Mouse (Mus musculus) gastrocnemius, postnatal 25 days (tissue): Measurements from ENCODE around the gene Hmox2. TPM values are rescaled to one million over a fixed set of nuclear protein-coding genes. Genes with fewer than 3 reads are reported as not detected.
"Not testable (repeated sequence)": the region's sequence is repeated elsewhere in the genome, so short reads cannot be mapped to it uniquely, and the experiment has no call there.

ENCODE experiments used
- DNase-seq: peaks from one replicate; pipeline ENCODE4 v3.0.0; 2022
- long read RNA-seq, 2 experiments: library from polyadenylated mRNA; stranded (forward); transcript quantifications; one replicate each; pipeline ENCODE4 v2.0.0; 2021
- total RNA-seq, 2 experiments: library from RNA; stranded (reverse); gene quantifications; 1 replicate in 1 of 2; 2 replicates in 1 of 2; pipeline ENCODE4 v1.2.3; 2021

Hmox2 gene
- 10 to 100 TPM; 31.3 to 34.5 TPM for total RNA-seq
- long read RNA-seq, experiment 1, transcript Hmox2-201 (6 exons, 1,730 nt): major isoform, 48 of 78 reads
- long read RNA-seq, experiment 1, partial matches to known transcripts: 24 of 78 reads
- long read RNA-seq, experiment 1, other reads (novel, unspliced or antisense): 6 of 78 reads
- long read RNA-seq, experiment 2, transcript Hmox2-201 (6 exons, 1,730 nt): major isoform, 56 of 83 reads
- long read RNA-seq, experiment 2, partial matches to known transcripts: 23 of 83 reads
- long read RNA-seq, experiment 2, other reads (novel, unspliced or antisense): 4 of 83 reads

- DNase-seq: peak; percentile 93
Observed at GRCm38 (mm10) chr16:4725780-4726527, at the start of gene Hmox2. Hmox2 (plus strand) TSS chr16:4726361.

- no peak for DNase-seq
Observed at GRCm38 (mm10) chr16:4676836-4677235, 49.3 kb upstream of the Hmox2 start.

DNA sequence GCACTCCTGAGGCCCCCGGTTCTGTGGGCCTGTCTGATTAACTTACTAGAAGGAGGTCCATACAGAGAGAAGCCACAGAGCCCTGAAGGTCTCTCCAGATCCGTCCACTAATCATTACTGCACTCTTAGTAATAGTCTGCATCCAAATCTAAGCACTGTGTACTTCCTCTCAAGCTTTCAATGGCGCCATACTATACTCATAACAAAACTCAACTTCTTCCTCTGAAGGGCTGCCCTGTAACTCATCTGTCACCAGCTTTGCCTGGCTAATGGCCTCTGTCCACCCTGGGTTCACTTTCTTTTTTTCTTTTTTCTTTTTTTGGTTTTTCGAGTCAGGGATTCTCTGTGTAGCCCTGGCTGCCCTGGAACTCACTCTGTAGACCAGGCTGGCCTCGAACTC lies 48.1 kb upstream of the Hmox2 start:
- DNase-seq: no peak

GRCm38 (mm10) chr16:4679121-4680018 lies 46.8 kb upstream of the Hmox2 start, which contains the start of gene Coro7:
Coro7 (minus strand) TSS chr16:4679777.
- DNase-seq: peak; percentile 93

- DNase-seq: not testable (repeated sequence)
Observed at GRCm38 (mm10) chr16:4680922-4681455, 45.2 kb upstream of the Hmox2 start.

GRCm38 (mm10) chr16:4682628-4683179 lies 43.5 kb upstream of the Hmox2 start:
- DNase-seq: no peak

GRCm38 (mm10) chr16:4683193-4683580 lies 43.0 kb upstream of the Hmox2 start:
- no peak for DNase-seq

DNA sequence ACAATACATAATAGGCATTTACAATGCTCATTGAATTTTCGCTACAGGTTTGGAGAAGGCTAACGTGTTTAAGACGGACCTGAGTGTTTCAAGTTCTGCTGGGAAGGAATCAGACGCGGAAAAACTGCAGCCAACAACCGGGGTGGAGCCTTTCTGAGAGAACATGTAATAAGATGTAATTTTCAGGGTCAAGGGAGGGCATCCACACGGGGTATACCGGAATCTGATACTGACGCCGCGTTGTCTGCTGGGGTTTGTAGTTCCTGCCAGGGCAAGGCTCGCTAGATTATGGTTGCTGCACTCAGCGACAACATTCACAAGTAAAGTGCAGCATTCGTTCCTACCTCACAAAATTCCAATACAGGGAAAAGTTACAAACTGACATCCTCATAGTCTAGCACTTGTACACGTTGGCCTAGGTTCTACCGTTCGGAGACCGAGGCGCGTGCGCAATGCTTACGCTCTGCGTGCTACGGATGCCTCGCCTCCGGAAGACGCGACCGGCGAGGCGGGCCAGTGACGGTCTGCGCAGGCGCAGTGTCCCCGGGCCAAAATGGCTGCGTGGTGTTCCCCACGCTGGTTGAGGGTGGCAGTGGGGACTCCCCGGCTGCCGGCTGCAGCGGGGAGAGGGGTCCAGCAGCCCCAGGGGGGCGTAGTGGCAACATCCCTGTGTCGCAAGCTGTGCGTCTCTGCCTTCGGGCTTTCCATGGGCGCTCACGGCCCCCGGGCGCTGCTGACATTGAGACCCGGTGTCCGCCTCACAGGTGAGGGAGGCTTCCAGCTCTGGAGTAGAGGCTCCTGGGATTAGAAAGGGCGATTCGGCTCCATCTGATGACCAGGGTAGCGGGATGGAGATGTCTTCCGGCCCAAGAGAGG lies 42.3 kb upstream of the Hmox2 start:
- peak; percentile 93 for DNase-seq

DNA sequence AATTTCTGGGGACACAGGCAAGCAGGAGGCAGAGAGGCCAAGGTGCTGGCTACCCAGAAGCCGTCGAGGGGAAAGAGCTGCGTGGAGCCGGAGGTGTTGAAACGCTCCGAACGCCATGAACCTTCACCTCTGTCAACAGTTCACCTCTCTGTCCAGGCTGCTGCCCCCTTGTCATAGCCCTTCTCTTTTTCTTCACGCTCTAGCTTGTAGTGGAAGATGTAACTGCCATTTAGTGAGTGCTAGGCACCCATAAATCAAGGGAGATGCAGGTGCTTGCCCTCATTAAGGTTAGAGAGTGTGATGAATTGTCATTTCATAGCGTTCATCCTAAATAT lies 41.7 kb upstream of the Hmox2 start:
- no peak for DNase-seq

GRCm38 (mm10) chr16:4689371-4689770 lies 36.8 kb upstream of the Hmox2 start:
- not testable (repeated sequence) for DNase-seq

- DNase-seq: no peak
Observed at GRCm38 (mm10) chr16:4701211-4701610, 24.9 kb upstream of the Hmox2 start.

DNA sequence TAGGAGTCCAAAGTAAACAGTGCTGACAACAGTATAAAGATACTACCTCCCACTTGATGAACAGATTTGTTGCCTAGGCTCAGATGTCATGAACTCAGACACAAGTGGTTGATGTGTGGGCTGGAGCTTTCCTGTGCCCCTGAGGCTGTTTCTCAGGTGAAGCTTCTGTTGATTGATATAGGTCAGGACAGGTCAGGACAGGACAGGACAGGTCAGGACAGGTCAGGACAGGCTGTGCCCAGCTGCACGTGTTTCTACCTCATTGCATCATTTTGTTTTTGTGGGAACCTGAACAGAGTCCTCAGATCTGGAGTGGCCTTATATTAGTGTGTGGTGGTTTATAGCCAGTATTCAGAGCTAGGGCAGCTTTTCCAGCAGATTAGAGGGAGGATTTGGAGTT lies 23.5 kb upstream of the Hmox2 start:
- DNase-seq: no peak

DNA sequence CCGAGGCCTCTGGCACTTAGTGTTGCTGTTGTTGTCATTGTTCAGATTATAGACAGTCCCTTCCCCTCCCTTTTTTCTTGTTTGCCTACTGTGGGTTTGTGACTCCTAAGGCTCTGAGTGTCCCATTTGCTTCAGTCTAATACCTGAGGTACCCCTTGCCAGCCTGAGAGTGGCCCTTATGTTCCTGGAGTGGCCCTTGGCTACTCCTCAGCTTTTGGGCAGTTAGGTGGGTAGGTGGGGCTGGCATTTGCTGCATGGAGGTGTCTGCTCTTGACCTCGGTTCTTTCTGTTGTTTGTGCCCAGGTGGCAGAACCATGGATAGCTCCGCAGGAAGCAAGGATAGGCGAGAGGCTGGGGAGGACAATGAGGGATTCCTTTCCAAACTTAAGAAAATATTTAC lies 20.6 kb upstream of the Hmox2 start:
- no peak for DNase-seq

- DNase-seq: no peak
Observed at GRCm38 (mm10) chr16:4711173-4711572, 15.0 kb upstream of the Hmox2 start.

DNA sequence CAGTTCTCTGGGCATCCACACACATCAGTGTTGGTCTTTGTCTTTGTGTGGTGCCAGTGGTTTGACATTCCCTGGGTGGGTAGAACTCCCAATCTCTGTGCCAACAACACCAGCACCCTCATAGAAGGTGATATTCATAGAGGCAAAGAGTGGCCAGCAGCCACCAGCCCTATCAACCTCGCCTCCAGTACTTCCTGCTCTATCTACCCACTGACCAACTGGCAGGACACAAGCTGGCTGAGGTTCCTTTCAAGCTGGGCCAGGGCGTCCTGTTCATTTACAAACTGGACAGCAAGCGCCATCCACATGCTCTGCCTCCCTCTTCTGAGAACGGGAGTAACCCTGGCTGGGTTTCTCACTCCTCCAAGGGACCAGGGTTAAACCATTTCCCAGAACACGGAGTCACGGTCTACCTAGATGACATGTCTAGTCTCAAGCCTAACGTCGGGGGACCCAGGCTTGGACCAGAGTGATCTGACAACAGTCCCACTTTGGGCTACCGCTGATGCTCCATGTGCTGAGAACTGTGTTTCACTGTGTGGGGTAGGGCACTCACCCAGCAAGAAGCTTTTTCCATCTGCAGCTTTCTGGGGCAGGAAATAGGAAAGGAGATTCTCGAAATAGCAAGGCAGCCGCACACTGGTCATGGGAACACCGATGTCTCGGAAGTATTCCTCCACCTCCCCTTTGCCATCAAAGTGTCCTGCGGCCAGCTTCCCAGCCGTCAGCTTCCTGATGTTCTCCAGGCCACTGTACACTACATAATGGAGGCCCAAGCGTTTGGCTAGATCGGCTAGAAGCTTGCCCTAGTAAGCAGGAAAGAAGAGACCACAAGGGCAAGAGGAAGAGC lies 12.1 kb upstream of the Hmox2 start:
- DNase-seq: no peak

- no peak for DNase-seq
Observed at GRCm38 (mm10) chr16:4717866-4718265, 8.3 kb upstream of the Hmox2 start.

DNA sequence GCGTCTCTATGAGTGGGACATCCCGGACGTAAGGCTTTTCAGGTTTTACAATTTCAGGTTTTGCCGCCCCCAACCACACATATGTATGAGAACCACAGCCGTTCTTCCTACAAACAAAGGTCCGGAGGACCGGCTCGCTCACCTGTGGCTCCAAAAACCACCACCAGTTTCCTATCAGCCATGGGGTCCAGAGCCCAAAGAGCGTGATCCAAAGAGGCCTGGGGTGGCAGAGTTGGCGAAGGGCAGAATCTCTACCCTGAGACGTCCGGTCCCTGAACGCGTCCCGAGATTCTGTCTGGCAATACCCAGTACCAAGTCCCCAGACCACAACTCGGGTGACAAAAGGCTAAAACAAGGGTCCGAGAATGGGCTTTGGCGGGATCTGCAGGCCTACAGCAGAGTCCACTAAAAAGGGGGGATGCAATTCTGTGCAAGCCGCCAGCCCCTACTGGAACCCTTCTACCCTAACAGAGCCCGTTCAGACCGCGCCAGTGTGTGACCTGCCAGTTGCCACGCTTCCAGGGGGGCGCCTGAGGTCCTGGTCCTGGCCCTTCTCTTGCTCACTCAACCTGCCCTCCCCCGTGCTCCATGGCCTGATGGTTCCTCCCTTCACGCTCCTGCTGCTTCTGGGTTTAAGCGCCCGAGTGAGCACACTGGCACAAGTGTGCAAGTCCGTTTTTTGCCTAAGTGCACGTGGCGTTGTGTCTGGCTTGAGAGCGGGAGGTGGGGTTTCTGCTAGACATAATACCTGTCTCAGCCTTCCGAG lies 7.2 kb upstream of the Hmox2 start, which contains the start of gene Nmral1:
Nmral1 (minus strand) TSS at position 604 of the 766 bp plus-strand sequence.
- DNase-seq: peak; percentile 52

DNA sequence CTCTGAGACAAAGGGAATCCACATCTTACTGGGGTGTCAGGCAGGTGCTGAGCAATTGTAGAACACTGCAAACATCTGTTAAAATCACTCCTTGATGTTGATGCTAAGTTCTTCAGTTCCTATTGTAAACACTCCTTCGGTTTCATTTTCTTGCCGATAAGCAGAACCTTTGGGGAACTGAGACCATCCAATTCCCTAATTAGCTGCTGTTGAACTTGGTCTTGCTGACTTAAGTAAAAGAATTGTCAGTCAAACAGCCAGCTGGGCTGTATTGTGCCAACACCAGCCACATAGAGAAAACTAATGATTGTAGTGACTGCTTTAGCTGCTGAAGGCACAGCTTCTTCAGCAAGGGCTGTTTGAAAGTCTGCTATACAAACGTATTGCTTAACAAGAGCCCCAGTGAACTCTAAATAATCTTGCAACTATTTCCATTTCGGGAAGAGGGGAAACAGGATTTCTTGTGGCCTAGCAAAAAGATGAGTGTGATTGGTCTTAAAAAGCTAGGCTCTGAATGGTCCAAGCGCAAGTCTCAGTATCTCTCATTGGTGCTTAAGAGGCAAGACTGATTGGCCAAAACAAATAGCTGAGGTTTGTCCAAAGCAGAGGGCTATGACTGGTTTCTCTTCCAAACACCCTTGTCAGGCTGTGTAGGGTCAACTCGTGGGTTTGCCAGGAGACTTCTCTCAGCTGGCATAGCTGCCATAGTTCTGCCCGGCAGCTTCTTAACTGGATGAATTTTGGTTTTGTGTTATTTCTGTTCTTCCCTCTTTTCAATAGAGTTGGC lies 3.8 kb upstream of the Hmox2 start:
- DNase-seq: no peak

DNA sequence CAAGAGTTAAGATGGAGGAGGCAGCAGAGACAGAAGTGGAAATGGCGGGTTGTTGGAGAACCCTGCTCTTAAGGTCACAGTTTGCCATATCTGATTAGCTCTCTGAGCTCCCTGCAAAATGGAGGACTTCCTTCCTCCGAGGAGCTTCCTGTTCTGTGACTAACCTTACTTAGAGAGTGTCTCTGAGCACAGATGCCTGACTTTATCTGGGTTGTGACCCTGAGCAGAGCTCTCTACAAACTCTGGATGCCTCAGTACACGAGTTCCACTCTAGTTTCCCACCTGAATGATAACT lies 3.3 kb upstream of the Hmox2 start:
- no peak for DNase-seq
